Mouse (Mus musculus) embryonic fibroblast, embryonic 13.5 days (primary cell): ENCODE results near the gene Arhgap1.

ENCODE experiments used
- CTCF ChIP-seq: IDR thresholded peaks from 2 replicates; pipeline ENCODE4 v1.5.1; 2011; ENCODE audit warnings: mild to moderate bottlenecking, control low read depth, low read length, moderate library complexity, borderline replicate concordance; ENCODE audit not compliant: insufficient read depth
- POLR2A ChIP-seq: IDR thresholded peaks from 2 replicates; pipeline ENCODE4 v1.6.1; 2011; ENCODE audit warnings: low read depth, mild to moderate bottlenecking, control low read depth, low read length, moderate library complexity

- TF ChIP-seq POLR2A (no peak), CTCF (no peak)
Measured at GRCm38 (mm10) chr2:91708361-91708760, 58.7 kb downstream of the Arhgap1 start.
